Mouse (Mus musculus) embryonic fibroblast, embryonic 13.5 days (primary cell): Measurements from ENCODE around the gene Cst9. TPM values are rescaled to one million over a fixed set of nuclear protein-coding genes. Genes with fewer than 3 reads are reported as not detected.

ENCODE experiments used
- H3K27ac ChIP-seq: 2 replicates; pipeline ENCODE4 v1.5.1; 2012; ENCODE audit warnings: low read length, control low read depth, inconsistent platforms; ENCODE audit not compliant: insufficient read depth
- H3K4me1 ChIP-seq: 2 replicates; pipeline ENCODE4 v1.6.1; 2011; ENCODE audit warnings: low read length; ENCODE audit not compliant: control insufficient read depth, insufficient read depth
- H3K4me3 ChIP-seq: 2 replicates; pipeline ENCODE4 v1.5.1; 2011; ENCODE audit warnings: mild to moderate bottlenecking, control low read depth, low read length; ENCODE audit not compliant: insufficient read depth
- CTCF ChIP-seq: IDR thresholded peaks from 2 replicates; pipeline ENCODE4 v1.5.1; 2011; ENCODE audit warnings: mild to moderate bottlenecking, control low read depth, low read length, moderate library complexity, borderline replicate concordance; ENCODE audit not compliant: insufficient read depth
- POLR2A ChIP-seq: IDR thresholded peaks from 2 replicates; pipeline ENCODE4 v1.6.1; 2011; ENCODE audit warnings: low read depth, mild to moderate bottlenecking, control low read depth, low read length, moderate library complexity
- polyA plus RNA-seq: library from polyadenylated mRNA; stranded (reverse); fragments of >200 nt; gene quantifications from 2 replicates; pipeline ENCODE4 v1.2.4, GENCODE M21; 2011; ENCODE audit warnings: low read depth; ENCODE audit not compliant: missing spikeins, insufficient read length

Gene Cst9
- not detected in 2 replicates for polyA plus RNA-seq

DNA sequence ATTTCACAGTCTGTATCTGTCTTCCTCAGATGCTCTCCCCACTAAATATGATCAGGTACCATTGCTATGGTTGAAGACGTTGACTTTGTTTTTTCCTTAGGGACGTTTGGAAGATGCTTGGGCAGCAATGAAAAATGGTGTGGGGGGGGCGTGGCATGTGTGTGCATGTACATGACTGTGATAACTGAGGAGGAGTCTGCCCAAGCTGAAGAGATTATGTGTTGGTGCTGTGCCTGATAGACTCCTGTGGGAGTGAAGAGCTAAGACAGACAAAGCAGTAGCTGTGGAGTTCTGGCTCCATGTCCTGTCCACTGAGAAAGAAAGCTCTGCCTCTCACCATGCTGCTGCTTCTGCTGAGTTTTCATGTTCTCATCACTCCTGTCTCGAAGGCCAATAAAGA lies at the start of gene Cst9:
TSS of gene Cst9 (plus strand) at position 236 of the 400 bp plus-strand sequence.
- TF ChIP-seq POLR2A: no peak
- TF ChIP-seq CTCF: no peak
- H3K4me3 ChIP-seq: no peak within 1 kb of the TSS
- H3K27ac ChIP-seq: no peak within 1 kb of the TSS
- no peaks in the 10 kb centered on the region for H3K4me1 ChIP-seq

DNA sequence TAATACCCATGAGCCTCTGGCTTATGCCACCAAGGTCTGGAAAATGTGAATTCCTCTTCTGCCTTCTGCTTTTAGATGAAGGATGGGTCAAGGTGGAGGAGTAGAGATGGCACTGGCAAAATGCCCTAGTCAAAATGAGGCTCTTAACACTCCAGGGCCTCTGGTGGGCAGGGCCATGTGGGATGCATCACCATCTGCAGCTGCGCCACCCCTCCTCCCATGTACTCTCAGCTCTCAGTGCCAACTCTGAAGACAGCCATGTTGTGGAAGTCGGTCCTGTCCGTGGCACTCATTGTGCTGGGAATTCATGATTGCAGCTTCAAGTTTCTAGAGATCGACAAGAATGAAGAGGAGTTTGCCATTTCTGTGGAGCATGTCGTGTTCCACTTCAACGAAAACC lies 45.8 kb upstream of the Cst9 start, which contains the start of gene Cst12:
TSS of gene Cst12 (plus strand) at position 220 of the 400 bp plus-strand sequence.
- TF ChIP-seq POLR2A (no peak), CTCF (no peak)
- Histone ChIP-seq H3K4me1 (no peaks in the 10 kb centered on the region), H3K27ac (no peak within 1 kb of the TSS), H3K4me3 (no peak within 1 kb of the TSS)

DNA sequence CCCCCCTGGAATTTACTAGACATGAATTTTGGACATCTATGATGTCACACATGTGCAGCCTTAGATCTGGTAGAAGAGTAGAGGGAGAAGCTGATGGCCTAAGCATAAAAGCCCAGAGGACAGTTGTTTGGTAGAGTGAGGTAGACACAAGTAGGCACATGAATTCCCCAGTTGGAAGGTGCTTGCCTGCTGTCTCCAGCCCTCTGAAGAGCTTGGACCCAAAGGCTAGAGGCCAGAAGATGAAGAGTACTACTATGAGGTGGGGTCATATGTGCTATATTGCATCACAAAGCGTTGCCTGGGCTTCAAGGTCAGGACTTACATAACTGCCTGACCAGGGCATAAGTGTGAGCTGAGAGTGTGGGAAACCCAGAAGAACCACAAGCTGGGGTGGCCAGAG lies 36.5 kb upstream of the Cst9 start, which contains the start of gene Cst8:
TSS of gene Cst8 (plus strand) at position 301 of the 400 bp plus-strand sequence.
- H3K4me3 ChIP-seq: no peak within 1 kb of the TSS
- no peak for TF ChIP-seq CTCF
- no peak for TF ChIP-seq POLR2A
- H3K4me1 ChIP-seq: no peaks in the 10 kb centered on the region
- H3K27ac ChIP-seq: no peak within 1 kb of the TSS

DNA sequence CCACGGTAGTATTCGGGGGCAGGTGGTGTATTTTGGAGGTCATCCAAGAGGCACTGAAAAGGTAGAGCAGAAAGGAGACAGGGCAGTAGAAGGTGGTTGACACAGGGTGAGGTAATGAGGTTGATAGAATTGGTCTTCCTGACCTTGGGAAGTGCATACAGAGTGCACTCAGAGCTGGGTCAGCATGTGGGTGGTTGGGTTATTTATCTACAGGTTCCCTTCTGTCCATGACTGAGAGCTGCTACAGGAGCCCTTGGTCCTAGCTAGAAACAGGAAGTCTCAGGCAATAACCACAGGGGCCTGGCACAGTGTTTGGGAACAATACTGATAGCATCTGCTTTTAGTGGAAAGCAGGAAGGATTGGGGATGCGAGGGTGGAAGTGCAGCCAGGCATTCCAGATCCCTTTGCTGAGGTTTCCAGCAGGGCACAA lies 33.4 kb upstream of the Cst9 start:
- H3K4me1 ChIP-seq: no peaks in the 10 kb centered on the region
- no peak for TF ChIP-seq CTCF
- TF ChIP-seq POLR2A: no peak
- no peak overlapping the region for H3K4me3 ChIP-seq
- H3K27ac ChIP-seq: no peak overlapping the region

DNA sequence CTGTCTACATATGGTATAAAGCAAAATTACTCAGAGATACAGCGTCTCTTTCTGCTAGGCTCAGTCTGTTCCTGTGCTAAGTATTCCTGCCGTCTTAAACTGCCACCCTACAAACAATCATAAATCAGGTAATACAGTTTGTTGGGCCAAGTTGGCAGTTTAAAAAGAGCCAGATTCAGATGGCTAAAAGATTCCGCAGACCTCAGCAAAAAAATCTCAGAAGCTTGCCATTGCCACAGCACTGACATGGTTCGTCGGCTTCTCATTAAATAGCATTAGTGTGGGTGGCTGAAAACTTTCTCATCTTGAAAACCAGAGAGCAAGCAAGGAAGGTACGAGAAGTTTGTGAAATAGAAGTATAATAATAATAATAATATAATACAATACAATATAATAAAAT lies 28.3 kb upstream of the Cst9 start:
- Histone ChIP-seq H3K4me3 (no peak overlapping the region), H3K27ac (no peak overlapping the region), H3K4me1 (no peaks in the 10 kb centered on the region)
- no peak for TF ChIP-seq POLR2A
- no peak for TF ChIP-seq CTCF

DNA sequence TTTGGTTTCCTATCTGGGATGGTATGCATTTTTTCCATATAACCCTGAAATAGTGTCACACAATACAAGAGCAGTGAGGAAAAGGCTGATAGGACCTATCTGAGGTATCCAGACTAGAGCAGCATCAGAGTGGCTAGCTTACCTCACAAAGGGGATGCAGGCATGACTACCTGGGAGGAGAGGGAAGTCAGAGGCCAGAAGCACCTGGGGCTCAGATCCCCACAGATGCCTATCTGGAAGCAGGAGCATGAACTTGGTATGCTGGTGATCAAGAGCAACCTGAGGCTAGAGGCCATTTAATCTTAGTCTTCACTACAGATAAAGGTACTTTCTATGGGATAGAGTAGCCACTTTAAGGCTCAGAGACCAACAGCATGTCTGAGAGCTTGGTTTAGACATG lies 15.0 kb upstream of the Cst9 start, which contains the start of gene Cst13:
TSS of gene Cst13 (plus strand) at position 173 of the 400 bp plus-strand sequence.
- no peaks in the 10 kb centered on the region for H3K4me1 ChIP-seq

DNA sequence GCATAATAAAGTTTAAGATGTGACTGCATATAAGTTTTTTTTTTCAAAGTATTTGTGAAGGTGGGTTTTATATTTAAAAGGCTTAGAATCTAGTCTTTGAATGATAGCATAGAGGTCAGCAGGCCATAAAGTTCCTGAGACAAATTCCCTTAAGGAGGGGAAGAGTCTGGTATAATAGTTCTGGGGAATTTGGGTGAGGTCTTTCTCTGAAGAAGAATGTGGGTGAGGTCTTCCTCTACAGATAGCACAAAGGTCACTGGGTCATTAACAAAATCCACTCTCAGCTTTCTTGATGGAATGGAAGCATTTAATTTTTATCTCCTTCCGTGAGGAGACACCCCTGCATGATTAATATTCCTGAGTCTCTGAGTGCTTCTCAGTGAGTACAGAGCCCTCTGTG lies 9.0 kb upstream of the Cst9 start:
- H3K4me1 ChIP-seq: no peaks in the 10 kb centered on the region
- H3K27ac ChIP-seq: no peak overlapping the region
- no peak overlapping the region for H3K4me3 ChIP-seq
- TF ChIP-seq CTCF (no peak), POLR2A (no peak)

More for the DNA sequence above, 15.0 kb upstream of the Cst9 start, which contains the start of gene Cst13:
- Histone ChIP-seq H3K27ac (no peak within 1 kb of the TSS), H3K4me3 (no peak within 1 kb of the TSS)
- no peak for TF ChIP-seq CTCF
- TF ChIP-seq POLR2A: no peak

DNA sequence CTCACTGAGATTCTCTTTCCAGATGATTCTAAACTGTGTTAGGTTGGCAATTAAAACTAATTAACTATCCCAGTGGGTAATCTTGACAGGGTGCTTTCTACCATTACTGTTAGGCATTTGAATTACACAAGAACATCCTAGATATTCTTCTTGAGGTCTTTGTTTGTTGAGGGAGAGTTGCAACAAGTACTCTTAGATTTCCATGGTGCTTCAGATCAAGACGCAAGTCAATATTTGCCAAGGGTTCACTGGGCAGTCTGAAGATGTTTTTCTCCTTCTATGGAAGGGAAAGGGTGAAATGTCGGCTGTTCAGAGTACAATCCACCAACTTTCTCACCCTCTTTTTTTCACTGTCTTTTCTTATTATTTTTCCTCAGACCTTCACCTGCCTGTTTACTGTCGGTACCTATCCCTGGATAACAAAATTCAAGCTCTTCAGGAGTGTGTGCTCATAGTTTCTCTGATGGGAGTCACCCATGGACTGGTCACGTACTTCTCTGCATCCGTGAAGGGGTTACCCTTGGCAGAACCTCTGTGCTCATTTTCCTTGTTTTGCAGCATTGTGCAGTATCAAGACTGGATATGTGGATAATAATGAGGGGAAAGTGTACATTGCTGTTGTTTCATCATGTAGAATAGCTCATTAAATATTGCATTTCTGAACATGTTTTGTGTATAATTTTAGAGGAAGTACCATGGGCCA lies 3.3 kb downstream of the Cst9 start:
- no peak overlapping the region for H3K4me3 ChIP-seq
- H3K27ac ChIP-seq: no peak overlapping the region
- H3K4me1 ChIP-seq: no peaks in the 10 kb centered on the region
- TF ChIP-seq POLR2A (no peak), CTCF (no peak)

DNA sequence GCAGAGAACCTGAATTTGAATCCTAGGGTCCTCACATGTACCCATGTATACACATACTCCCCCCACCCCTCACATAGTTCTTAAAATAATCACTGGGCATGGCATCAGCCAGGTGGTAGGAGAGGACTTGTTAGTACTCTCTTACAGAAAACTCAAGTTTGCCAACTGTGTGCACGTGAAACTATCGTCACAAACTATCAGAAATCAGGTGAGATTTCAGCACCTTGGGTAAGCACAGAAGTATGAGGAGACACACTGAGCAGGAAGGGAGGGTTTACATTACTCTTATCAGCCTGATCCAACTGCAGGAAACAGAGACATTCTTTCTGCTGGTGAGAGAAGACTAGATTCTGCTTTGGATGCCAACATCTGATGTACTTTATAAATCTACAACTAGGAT lies 4.3 kb downstream of the Cst9 start:
- Histone ChIP-seq H3K4me1 (no peaks in the 10 kb centered on the region), H3K27ac (no peak overlapping the region), H3K4me3 (no peak overlapping the region)
- TF ChIP-seq POLR2A (no peak), CTCF (no peak)
